Comparison of ENCODE assay signal across 21 mouse cellular contexts in genomic region chr3:149235183-149235582, GRCm38 (mm10).
DNase-seq lines count a peak whose midpoint lies in the region; TF ChIP-seq lines count a peak whose summit lies in the region.
"Had no signal": no experiment of that assay in that cellular context is flagged by ENCODE, and none has a peak within 500 bp of the region (broad histone marks: within the 10 kb centered on the region; RNA-seq: fewer than 3 reads in every experiment).

No protein-coding gene starts in this region.

- no peak for TF ChIP-seq CTCF in C2C12 (IDR thresholded peaks at IDR 0.05; ENCODE audit: control insufficient read depth, insufficient read depth, insufficient read length)

- no peak for TF ChIP-seq POLR2A in myocyte (IDR thresholded peaks at IDR 0.05; ENCODE audit: insufficient read length, low read depth)

- no peak overlapping the region for H3K4me2 ChIP-seq in myocyte (ENCODE audit: low read depth)
- H3K4me2 ChIP-seq: embryonic facial prominence, embryonic 13.5 days; embryonic facial prominence, embryonic 15.5 days; forebrain, embryonic 12.5 days had no signal

- H3K79me3 ChIP-seq in C2C12 (ENCODE audit: low read depth): no peaks in the 10 kb centered on the region

- H3ac ChIP-seq in C2C12 (ENCODE audit: control insufficient read depth, insufficient read length, low read depth) (no peak overlapping the region), myocyte (ENCODE audit: control insufficient read depth, insufficient read length) (no peak overlapping the region)

- H3K79me2 ChIP-seq in C2C12 (ENCODE audit: control insufficient read depth, insufficient read depth): no peaks in the 10 kb centered on the region
- no peaks in the 10 kb centered on the region for H3K79me2 ChIP-seq in myocyte (ENCODE audit: control insufficient read depth, insufficient read depth)

- DNase-seq in 3T3-L1 (ENCODE audit: low read depth, low spot score): peak; percentile 12
- DNase-seq in left cerebral cortex, postnatal 25 days (ENCODE audit: low spot score in 2 of 2): no peak
- DNase-seq in gastrocnemius, postnatal 36 days: no peak
- DNase-seq: adrenal gland, adult 8-10 months; adrenal gland, postnatal 14 days; adrenal gland, postnatal 36 days; B cell, adult 2 months; cerebellum, adult 11-12 months; cerebellum, adult 2 months; cerebellum, adult 9-10 months; cerebellum, postnatal 10 days; cerebellum, postnatal 25 days; embryo, embryonic 11 days had no signal

- intact Hi-C loops in left cerebral cortex, postnatal 25 days (cut with DNase I): no loop called here
- intact Hi-C loops in gastrocnemius, postnatal 36 days (cut with DNase I): no loop called here

- no peaks in the 10 kb centered on the region for H3K36me3 ChIP-seq in C2C12 (ENCODE audit: control insufficient read depth, insufficient read depth)
- no peaks in the 10 kb centered on the region for H3K36me3 ChIP-seq in myocyte (ENCODE audit: control insufficient read depth, insufficient read depth)
- H3K36me3 ChIP-seq: embryonic facial prominence, embryonic 13.5 days; embryonic facial prominence, embryonic 15.5 days; forebrain, embryonic 10.5 days; forebrain, embryonic 12.5 days had no signal

- H3K27me3 ChIP-seq in C2C12 (ENCODE audit: control insufficient read depth, insufficient read depth, insufficient read length) (no peaks in the 10 kb centered on the region), myocyte (ENCODE audit: control insufficient read depth, insufficient read depth, insufficient read length) (no peaks in the 10 kb centered on the region)
- H3K27me3 ChIP-seq: embryonic facial prominence, embryonic 13.5 days; embryonic facial prominence, embryonic 15.5 days; Patski had no signal

- H3K4me3 ChIP-seq in C2C12 (ENCODE audit: insufficient read depth, poor library complexity, severe bottlenecking): no peak overlapping the region
- no peak overlapping the region for H3K4me3 ChIP-seq in myocyte
- H3K4me3 ChIP-seq: embryonic facial prominence, embryonic 13.5 days; embryonic facial prominence, embryonic 15.5 days; erythroblast, embryonic 14.5 days; forebrain, embryonic 10.5 days; forebrain, embryonic 12.5 days had no signal

TF ChIP-seq in C2C12, 6 proteins besides CTCF, POLR2A, EP300 and RAD21:
- TF ChIP-seq CEBPB (IDR thresholded peaks at IDR 0.05; ENCODE audit: low read depth): no peak
- TF ChIP-seq MYOG (IDR thresholded peaks at IDR 0.05; ENCODE audit: control insufficient read depth, extremely low read depth, insufficient read length): no peak
- no peak for TF ChIP-seq FOSL1 (IDR thresholded peaks at IDR 0.05; ENCODE audit: insufficient read depth, low read length, poor library complexity, severe bottlenecking)
- no peak for TF ChIP-seq USF1 (IDR thresholded peaks at IDR 0.05; ENCODE audit: low read depth)
- TF ChIP-seq MYOD1 (IDR thresholded peaks at IDR 0.05; ENCODE audit: control insufficient read depth, insufficient read length, low read depth): peak; percentile 93
- TF ChIP-seq MAX (IDR thresholded peaks at IDR 0.05): no peak

TF ChIP-seq in myocyte, 11 proteins besides CTCF, POLR2A, EP300 and RAD21:
- no peak for TF ChIP-seq TCF12 (IDR thresholded peaks at IDR 0.05; ENCODE audit: insufficient read depth, poor library complexity, severe bottlenecking)
- TF ChIP-seq CEBPB (IDR thresholded peaks at IDR 0.05; ENCODE audit: insufficient read depth, poor library complexity, severe bottlenecking): no peak
- TF ChIP-seq MYOD1 (IDR thresholded peaks at IDR 0.05; ENCODE audit: control insufficient read depth in 1 of 3, insufficient read length in 2 of 3, low read depth in 2 of 3): peak in 2 of 3 experiments; percentile 79 to 89
